Mouse (Mus musculus): ENCODE data around the gene Tyk2. TPM values are rescaled to one million over a fixed set of nuclear protein-coding genes. Genes with fewer than 3 reads are reported as not detected.

Gene Tyk2
- polyA plus RNA-seq, 1 experiment: 33.7 TPM

GRCm38 (mm10) chr9:21165952-21166451, 35.0 kb upstream of the Tyk2 start:
- H3K4me1 ChIP-seq (ENCODE audit: control insufficient read depth, insufficient read depth, low read length): peaks cover 21% of the 10 kb centered on the region
- H3K4me3 ChIP-seq (replicated peaks; ENCODE audit: extremely low read depth, low read depth, low read length): peak overlapping the region; percentile 58
- TF ChIP-seq CTCF (IDR thresholded peaks at IDR 0.05; ENCODE audit: insufficient read depth, low read length) (peak; percentile 10; the same call in 1 of the 2 replicates), POLR2A (IDR thresholded peaks at IDR 0.05; ENCODE audit: borderline replicate concordance, extremely low read depth, low read depth, low read length) (no peak)
- peak; percentile 40 for DNase-seq
- 1% methylated on average over 47 of the region's 47 CpGs for WGBS

GRCm38 (mm10) chr9:21165041-21165951, 34.3 kb upstream of the Tyk2 start, which contains the start of gene Pde4a:
Gene Pde4a, plus strand, starts transcription at chr9:21165714.
- Histone ChIP-seq H3K4me3 (replicated peaks; ENCODE audit: extremely low read depth, low read depth, low read length) (peak within 1 kb of the TSS; percentile 58), H3K4me1 (ENCODE audit: control insufficient read depth, insufficient read depth, low read length) (peaks cover 23% of the 10 kb centered on the region)
- TF ChIP-seq POLR2A (IDR thresholded peaks at IDR 0.05; ENCODE audit: borderline replicate concordance, extremely low read depth, low read depth, low read length) (peak; percentile 55; the same call in 1 of the 2 replicates), CTCF (IDR thresholded peaks at IDR 0.05; ENCODE audit: insufficient read depth, low read length) (no peak)
- WGBS: under 1% methylated on average over 85 of the region's 86 CpGs
- DNase-seq: peak; percentile 31

- Histone ChIP-seq H3K4me1 (ENCODE audit: control insufficient read depth, insufficient read depth, low read length) (peaks cover 23% of the 10 kb centered on the region), H3K4me3 (replicated peaks; ENCODE audit: extremely low read depth, low read depth, low read length) (no peak overlapping the region)
- no peak for DNase-seq
- 1% methylated on average over 26 of the region's 26 CpGs for WGBS
- no peak for TF ChIP-seq CTCF (IDR thresholded peaks at IDR 0.05; ENCODE audit: insufficient read depth, low read length)
- TF ChIP-seq POLR2A (IDR thresholded peaks at IDR 0.05; ENCODE audit: borderline replicate concordance, extremely low read depth, low read depth, low read length): no peak
Observed at GRCm38 (mm10) chr9:21164072-21164471, 33.0 kb upstream of the Tyk2 start.

- WGBS: 47% methylated on average over 11 of the region's 11 CpGs
- no peak overlapping the region for H3K4me3 ChIP-seq (replicated peaks; ENCODE audit: extremely low read depth, low read depth, low read length)
- no peak for DNase-seq
Observed at GRCm38 (mm10) chr9:21163086-21164050, 32.3 kb upstream of the Tyk2 start.

GRCm38 (mm10) chr9:21161209-21161909, 30.3 kb upstream of the Tyk2 start:
- peak; percentile 82 for DNase-seq
- TF ChIP-seq CTCF (IDR thresholded peaks at IDR 0.05; ENCODE audit: insufficient read depth, low read length) (peak; percentile 74), POLR2A (IDR thresholded peaks at IDR 0.05; ENCODE audit: borderline replicate concordance, extremely low read depth, low read depth, low read length) (no peak)

More at GRCm38 (mm10) chr9:21163086-21164050, 32.3 kb upstream of the Tyk2 start:
- peaks cover 20% of the 10 kb centered on the region for H3K4me1 ChIP-seq (ENCODE audit: control insufficient read depth, insufficient read depth, low read length)
- TF ChIP-seq CTCF (IDR thresholded peaks at IDR 0.05; ENCODE audit: insufficient read depth, low read length) (no peak), POLR2A (IDR thresholded peaks at IDR 0.05; ENCODE audit: borderline replicate concordance, extremely low read depth, low read depth, low read length) (no peak)

GRCm38 (mm10) chr9:21154787-21155186, 23.7 kb upstream of the Tyk2 start:
- Histone ChIP-seq H3K4me3 (replicated peaks; ENCODE audit: extremely low read depth, low read depth, low read length) (no peak overlapping the region), H3K4me1 (ENCODE audit: control insufficient read depth, insufficient read depth, low read length) (peaks cover 7% of the 10 kb centered on the region)
- WGBS: 83% methylated on average over 3 of the region's 3 CpGs
- no peak for TF ChIP-seq POLR2A (IDR thresholded peaks at IDR 0.05; ENCODE audit: borderline replicate concordance, extremely low read depth, low read depth, low read length)
- TF ChIP-seq CTCF (IDR thresholded peaks at IDR 0.05; ENCODE audit: insufficient read depth, low read length): no peak
- DNase-seq: no peak

More at GRCm38 (mm10) chr9:21161209-21161909, 30.3 kb upstream of the Tyk2 start:
- peaks cover 10% of the 10 kb centered on the region for H3K4me1 ChIP-seq (ENCODE audit: control insufficient read depth, insufficient read depth, low read length)
- H3K4me3 ChIP-seq (replicated peaks; ENCODE audit: extremely low read depth, low read depth, low read length): peak overlapping the region; percentile 63
- WGBS: under 1% methylated on average over 52 of the region's 52 CpGs

- DNase-seq: no peak
- 11% methylated on average over 5 of the region's 5 CpGs for WGBS
- Histone ChIP-seq H3K4me1 (ENCODE audit: control insufficient read depth, insufficient read depth, low read length) (peaks cover 11% of the 10 kb centered on the region), H3K4me3 (replicated peaks; ENCODE audit: extremely low read depth, low read depth, low read length) (no peak overlapping the region)
- TF ChIP-seq CTCF (IDR thresholded peaks at IDR 0.05; ENCODE audit: insufficient read depth, low read length): no peak
- no peak for TF ChIP-seq POLR2A (IDR thresholded peaks at IDR 0.05; ENCODE audit: borderline replicate concordance, extremely low read depth, low read depth, low read length)
Observed at GRCm38 (mm10) chr9:21153833-21154232, 22.8 kb upstream of the Tyk2 start.

- no peak for TF ChIP-seq CTCF (IDR thresholded peaks at IDR 0.05; ENCODE audit: insufficient read depth, low read length)
- TF ChIP-seq POLR2A (IDR thresholded peaks at IDR 0.05; ENCODE audit: borderline replicate concordance, extremely low read depth, low read depth, low read length): no peak
- no peak for DNase-seq
- Histone ChIP-seq H3K4me1 (ENCODE audit: control insufficient read depth, insufficient read depth, low read length) (peaks cover 16% of the 10 kb centered on the region), H3K4me3 (replicated peaks; ENCODE audit: extremely low read depth, low read depth, low read length) (no peak overlapping the region)
- 3% methylated on average over 12 of the region's 12 CpGs for WGBS
Observed at GRCm38 (mm10) chr9:21153331-21153730, 22.3 kb upstream of the Tyk2 start.

Data from lung, adult 2 months (tissue).